Mouse (Mus musculus) kidney, adult 8-10 months (tissue): ENCODE measurements around the gene Shisa8.

ENCODE experiments used
- DNase-seq, 2 experiments: peaks; one replicate each; pipeline ENCODE4 v3.0.0; 2022

Shisa8 gene

GRCm38 (mm10) chr15:82223251-82223650, 10.6 kb upstream of the Shisa8 start:
- no peak for DNase-seq

DNA sequence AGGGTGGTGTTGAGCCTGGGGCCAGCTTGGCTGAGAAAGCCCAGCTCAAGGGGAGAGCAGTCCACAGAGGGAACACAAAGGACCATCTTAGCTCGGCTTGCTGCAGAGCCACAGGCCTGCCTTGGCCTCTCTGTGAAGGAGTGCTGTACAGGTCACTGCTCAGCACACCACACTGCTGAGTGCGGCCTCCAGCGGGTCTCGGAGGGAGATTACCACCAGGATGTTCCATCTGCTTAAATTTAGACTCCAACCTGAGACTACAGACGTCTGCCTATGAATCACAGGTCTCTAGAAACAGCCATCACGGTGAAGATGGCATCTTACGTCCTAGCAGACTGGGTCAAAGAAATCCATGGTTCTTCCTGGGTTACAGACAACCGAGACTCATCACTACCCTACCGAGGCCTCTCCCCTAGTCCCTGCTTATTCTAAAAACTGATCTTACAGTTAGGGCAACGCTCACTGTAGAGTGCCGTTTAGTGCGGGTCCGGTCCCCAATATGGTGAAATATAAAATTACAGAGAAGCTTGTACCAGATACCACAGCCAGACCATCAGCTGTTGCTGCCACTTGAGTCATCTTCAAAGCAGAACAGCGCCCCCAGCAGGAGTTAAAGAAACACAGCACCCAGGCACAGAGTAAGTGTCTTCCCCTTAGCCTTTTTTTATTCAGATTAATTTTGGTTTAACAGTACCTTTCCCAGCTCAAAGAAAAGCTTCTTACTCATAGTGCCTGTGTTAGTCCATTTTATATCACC, 8.7 kb upstream of the Shisa8 start:
- DNase-seq = no peak

GRCm38 (mm10) chr15:82220003-82220675, 7.5 kb upstream of the Shisa8 start:
- no peak for DNase-seq

GRCm38 (mm10) chr15:82218778-82219666, 6.4 kb upstream of the Shisa8 start:
- DNase-seq = no peak

GRCm38 (mm10) chr15:82217980-82218379, 5.4 kb upstream of the Shisa8 start:
- DNase-seq = no peak

DNA sequence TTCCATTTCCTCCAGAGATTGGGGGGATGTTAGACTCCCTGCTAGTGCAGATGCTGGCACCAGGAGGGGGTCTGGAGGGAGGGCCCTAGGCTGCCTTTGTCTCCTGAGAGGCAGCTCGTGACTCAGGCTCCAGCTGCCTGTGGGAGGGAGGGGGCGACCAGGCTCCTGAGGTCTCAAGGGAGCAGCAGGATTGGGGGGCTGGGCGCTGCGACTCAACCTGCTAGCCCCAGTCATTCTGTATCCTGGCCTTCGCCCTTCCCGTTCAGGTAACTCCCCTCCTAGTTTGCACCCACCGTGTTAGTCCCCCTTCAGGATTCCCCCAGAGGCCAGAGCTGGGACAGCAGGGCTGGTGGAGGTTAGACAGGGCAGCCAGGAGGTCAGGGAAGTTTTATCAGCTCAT, 4.4 kb upstream of the Shisa8 start:
- DNase-seq = no peak

GRCm38 (mm10) chr15:82216142-82216827, 3.7 kb upstream of the Shisa8 start:
- no peak for DNase-seq

- no peak for DNase-seq
Observed at GRCm38 (mm10) chr15:82215332-82216046, 2.9 kb upstream of the Shisa8 start.

DNA sequence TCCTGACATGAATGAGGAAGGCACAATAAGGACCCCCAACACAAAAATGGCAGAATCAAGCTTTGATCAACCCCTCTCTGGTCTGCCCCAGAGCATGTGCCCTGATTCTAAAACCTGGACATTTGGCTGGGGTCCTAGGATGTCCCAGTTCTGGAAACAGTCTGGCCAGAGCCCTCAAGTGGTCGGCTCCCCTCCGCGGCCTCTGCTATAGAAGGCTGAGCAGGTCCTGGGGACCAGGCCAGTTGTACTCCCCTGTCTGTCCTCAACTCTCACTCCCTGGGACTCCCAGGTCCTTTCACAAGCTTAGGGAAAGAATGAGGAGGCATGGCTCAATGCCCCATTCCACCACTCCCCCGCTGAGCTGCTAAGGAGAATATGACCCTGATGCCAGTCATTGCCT, 607 bp upstream of the Shisa8 start:
- no peak for DNase-seq

DNA sequence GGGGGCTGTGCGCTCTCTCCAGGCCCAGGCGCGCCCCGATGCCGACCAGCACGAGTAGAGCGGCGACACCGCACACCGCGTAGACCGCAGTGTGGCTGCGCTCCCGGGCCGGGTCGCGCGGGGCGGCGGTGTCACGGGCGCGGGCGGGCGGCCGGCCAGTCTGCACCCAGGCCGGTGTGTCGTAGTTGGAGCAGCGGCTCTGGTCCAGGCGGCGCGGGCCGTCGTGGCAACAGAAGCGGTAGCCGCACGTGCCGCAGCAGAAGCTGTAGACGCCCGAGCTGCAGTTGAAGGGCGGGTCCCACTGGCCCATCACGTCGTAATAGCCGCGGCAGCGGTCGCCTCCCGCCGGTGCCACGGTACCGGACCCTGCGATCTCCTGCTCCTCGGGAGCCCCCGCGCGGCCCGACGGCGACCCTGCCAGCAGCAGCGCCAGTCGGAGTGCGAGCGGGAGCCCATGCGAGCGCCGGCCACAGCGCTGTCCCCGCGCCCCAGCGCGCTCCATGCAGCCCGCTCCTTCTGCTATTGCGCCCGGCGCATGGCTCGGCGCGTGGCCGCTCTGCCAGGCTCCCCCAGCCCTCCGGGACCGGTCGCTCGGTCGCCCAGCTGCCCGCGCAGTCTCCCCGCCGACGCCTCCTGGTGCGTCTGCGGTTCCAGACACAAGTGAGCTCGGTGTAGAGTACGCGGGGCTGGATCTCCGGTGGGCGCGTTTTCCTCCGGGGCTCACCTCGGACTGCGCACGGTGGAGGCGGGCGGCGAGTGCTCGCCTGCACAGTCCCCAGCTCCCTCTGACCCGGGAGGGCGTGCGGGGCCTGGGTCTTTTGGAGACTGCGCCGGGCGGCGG, 484 bp downstream of the Shisa8 start:
- DNase-seq = no peak

GRCm38 (mm10) chr15:82211281-82211680, 1.3 kb downstream of the Shisa8 start:
- DNase-seq = no peak

GRCm38 (mm10) chr15:82210801-82211200, 1.8 kb downstream of the Shisa8 start:
- DNase-seq = no peak

DNA sequence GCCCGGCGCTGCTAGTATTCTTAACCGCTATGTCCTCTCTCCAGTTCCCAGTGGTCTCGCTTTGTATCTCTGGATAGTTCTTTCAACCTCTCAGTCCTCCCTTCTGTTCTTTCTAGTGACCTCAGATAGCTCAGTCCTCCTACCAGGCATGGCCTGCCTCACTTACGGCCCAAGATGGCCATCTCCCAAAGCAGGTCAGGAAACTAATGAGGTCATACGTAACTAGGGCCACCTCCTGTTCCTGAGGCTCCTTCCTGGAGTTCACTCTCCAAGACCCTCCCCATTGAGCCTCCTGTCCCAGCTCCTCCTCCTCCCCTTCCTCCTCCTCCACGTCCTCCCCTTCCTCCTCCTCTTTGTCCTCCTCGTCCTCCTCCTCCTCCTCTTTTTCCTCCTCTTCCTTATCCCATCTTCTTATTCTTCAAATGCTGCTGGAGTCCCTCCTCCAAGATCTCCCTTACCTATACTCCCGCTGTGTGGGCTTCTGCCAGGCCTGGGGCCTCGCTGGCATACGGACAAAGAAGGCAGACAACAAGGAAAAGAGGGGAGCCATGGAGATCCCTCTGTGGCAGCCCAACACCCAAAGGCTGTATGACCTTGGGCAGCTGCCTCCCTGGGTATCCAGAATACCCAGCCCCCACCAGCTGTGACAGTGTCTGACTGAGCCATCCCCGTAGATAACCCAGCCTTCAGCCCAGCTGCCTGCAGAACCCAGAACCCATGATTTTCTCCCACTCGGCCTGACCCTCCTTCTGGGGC, 3.1 kb downstream of the Shisa8 start:
- DNase-seq = no peak

- DNase-seq = no peak
Observed at GRCm38 (mm10) chr15:82208307-82208706, 4.3 kb downstream of the Shisa8 start.

DNA sequence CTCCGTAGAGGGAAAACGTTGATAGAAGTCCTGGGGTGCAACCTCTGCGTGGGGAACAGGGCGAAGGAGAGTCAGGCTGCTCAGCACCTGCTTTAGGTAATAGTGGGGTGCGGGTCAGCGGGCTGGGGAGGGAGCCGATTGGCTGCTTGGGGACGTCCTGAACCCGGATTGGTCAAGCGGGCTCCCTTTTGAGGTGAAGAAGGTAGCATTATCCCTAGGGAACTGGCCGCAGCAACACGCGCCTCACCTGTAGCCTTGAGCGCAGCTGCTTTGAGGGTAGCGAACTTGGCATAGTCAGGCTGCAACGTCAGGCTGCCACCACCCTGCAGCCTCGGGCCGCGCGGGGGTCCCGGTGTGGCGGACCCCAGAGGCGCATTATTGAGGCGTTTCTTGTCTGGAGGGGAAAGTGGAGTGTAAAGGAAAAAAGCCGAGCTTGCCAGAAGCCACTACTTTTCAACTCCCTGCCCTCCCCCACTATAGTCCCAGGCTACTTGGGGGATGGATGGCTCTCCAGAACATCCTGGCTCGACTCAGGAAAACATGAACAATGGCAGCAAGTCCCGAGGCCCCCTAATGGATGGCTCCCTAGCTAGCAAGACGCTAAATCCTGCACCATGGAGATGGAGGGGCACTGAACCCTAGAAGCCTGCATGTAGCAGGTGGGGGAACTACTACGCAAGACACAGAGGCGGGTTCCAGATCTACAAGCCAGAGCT, 5.0 kb downstream of the Shisa8 start:
- no peak for DNase-seq

DNA sequence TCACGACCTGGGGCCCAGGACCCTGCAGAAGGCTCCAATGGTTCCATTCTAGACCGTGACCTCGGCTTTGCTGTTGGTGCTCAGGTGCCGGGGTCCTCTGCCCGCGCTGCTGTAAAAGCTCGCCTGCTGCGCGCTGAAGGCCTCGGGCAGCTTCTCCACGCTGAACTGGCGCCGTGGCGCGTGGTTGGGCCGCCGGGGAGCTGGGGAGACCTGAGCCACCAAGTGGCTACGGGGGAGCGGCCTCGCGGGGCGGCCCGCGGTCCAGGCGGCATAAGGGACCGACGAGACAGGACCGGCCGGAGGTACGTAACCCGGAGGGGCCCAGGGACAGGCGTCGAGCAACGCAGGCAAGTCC, 5.5 kb downstream of the Shisa8 start:
- DNase-seq = no peak

GRCm38 (mm10) chr15:82206365-82207104, 6.1 kb downstream of the Shisa8 start:
- DNase-seq = no peak

DNA sequence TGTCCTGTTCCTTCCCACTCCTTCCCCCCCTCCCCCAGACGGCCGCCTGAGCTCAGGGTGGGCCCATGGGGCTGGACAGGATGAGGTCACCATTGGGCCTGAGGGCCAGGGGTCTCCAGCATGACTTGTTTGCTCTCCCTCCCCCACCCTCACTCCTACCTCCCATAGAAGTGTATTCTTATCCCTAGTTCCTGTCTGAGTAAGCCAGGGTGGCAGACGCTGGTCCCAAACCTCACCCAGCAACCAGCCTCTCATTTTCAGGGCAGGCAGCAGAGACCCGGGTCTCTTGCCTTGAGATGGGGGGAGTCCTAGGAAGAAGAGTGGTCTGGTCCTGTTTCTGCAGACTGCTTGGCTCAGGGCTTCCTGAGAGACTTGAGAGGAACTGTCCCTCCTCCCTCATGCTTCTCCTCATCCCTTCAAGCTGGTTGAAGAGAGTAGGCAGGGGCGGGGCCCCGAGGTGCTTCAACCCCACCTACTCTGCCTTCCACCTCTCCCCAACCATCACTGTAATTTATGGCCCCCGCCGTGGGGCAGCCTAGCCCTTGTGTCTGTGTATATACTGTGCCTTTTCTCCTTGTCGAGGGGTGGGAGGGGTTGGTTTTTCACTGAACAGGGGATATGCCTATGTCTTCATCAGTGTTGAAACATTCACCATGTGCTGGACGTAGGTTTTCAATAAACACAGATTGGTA, 7.8 kb downstream of the Shisa8 start:
- no peak for DNase-seq
